Mouse (Mus musculus) brain, embryonic 18.5 days (tissue): ENCODE measurements around the gene Slc41a2.

ENCODE experiments used
- DNase-seq: peaks from one replicate; pipeline ENCODE4 v3.0.0-alpha.2; 2012; ENCODE audit warnings: low read depth, low spot score

Gene Slc41a2

GRCm38 (mm10) chr10:83313033-83313432 is 24.6 kb downstream of the Slc41a2 start:
- DNase-seq: no peak

GRCm38 (mm10) chr10:83310356-83310755 is 27.3 kb downstream of the Slc41a2 start:
- DNase-seq: no peak

GRCm38 (mm10) chr10:83301687-83302086 is 36.0 kb downstream of the Slc41a2 start:
- no peak for DNase-seq

GRCm38 (mm10) chr10:83301054-83301453 is 36.6 kb downstream of the Slc41a2 start:
- no peak for DNase-seq

GRCm38 (mm10) chr10:83297017-83297416 is 40.7 kb downstream of the Slc41a2 start:
- DNase-seq: no peak

GRCm38 (mm10) chr10:83294746-83295145 is 42.9 kb downstream of the Slc41a2 start:
- DNase-seq: no peak

GRCm38 (mm10) chr10:83293352-83293751 is 44.3 kb downstream of the Slc41a2 start:
- DNase-seq: no peak

- no peak for DNase-seq
Measured at GRCm38 (mm10) chr10:83291731-83292130, 46.0 kb downstream of the Slc41a2 start.

- DNase-seq: no peak
Measured at GRCm38 (mm10) chr10:83287828-83288227, 49.9 kb downstream of the Slc41a2 start.

GRCm38 (mm10) chr10:83286399-83286798 is 51.3 kb downstream of the Slc41a2 start:
- DNase-seq: no peak

- DNase-seq: no peak
Measured at GRCm38 (mm10) chr10:83285724-83286256, 51.9 kb downstream of the Slc41a2 start.

- DNase-seq: no peak
Measured at GRCm38 (mm10) chr10:83284916-83285315, 52.8 kb downstream of the Slc41a2 start.

GRCm38 (mm10) chr10:83266731-83267130 is 71.0 kb downstream of the Slc41a2 start:
- DNase-seq: no peak

- no peak for DNase-seq
Measured at GRCm38 (mm10) chr10:83266241-83266640, 71.4 kb downstream of the Slc41a2 start.

GRCm38 (mm10) chr10:83264680-83265079 is 73.0 kb downstream of the Slc41a2 start:
- no peak for DNase-seq

GRCm38 (mm10) chr10:83264056-83264455 is 73.6 kb downstream of the Slc41a2 start:
- no peak for DNase-seq

GRCm38 (mm10) chr10:83261264-83261663 is 76.4 kb downstream of the Slc41a2 start:
- no peak for DNase-seq

GRCm38 (mm10) chr10:83251377-83251776 is 86.3 kb downstream of the Slc41a2 start:
- no peak for DNase-seq

- no peak for DNase-seq
Measured at GRCm38 (mm10) chr10:83248036-83248435, 89.6 kb downstream of the Slc41a2 start.

GRCm38 (mm10) chr10:83245720-83246119 is 92.0 kb downstream of the Slc41a2 start:
- DNase-seq: no peak

GRCm38 (mm10) chr10:83244131-83244530 is 93.6 kb downstream of the Slc41a2 start:
- DNase-seq: no peak

GRCm38 (mm10) chr10:83242106-83242686 is 95.5 kb downstream of the Slc41a2 start:
- DNase-seq: peak; percentile 24

- DNase-seq: no peak
Measured at GRCm38 (mm10) chr10:83234391-83234790, 103.3 kb downstream of the Slc41a2 start.

- DNase-seq: no peak
Measured at GRCm38 (mm10) chr10:83233967-83234366, 103.7 kb downstream of the Slc41a2 start.
